Mouse (Mus musculus) heart, embryonic 16.5 days (tissue): ENCODE data around the gene Pced1b. TPM values are rescaled to one million over a fixed set of nuclear protein-coding genes. Genes with fewer than 3 reads are reported as not detected.

ENCODE experiments used
- ATAC-seq: fragments of 200-750 bp; cut with Nextera tagmentation; replicated peaks from 2 replicates; pipeline ENCODE4 v1.8.0; 2017; ENCODE audit warnings: moderate number of reproducible peaks; ENCODE audit not compliant: insufficient read depth, low FRiP score; ENCODE audit errors: extremely low read depth
- H3K27ac ChIP-seq: fragments of 300-500 bp; sonication (generic); 2 replicates; pipeline ENCODE4 v1.5.1; 2014; ENCODE audit warnings: mild to moderate bottlenecking, low read length, control low read depth, moderate library complexity
- H3K27me3 ChIP-seq: fragments of 300-500 bp; sonication (generic); 2 replicates; pipeline ENCODE4 v1.6.1; 2014; ENCODE audit warnings: low read length, mixed read lengths; ENCODE audit not compliant: control insufficient read depth, insufficient read depth
- H3K36me3 ChIP-seq: fragments of 300-500 bp; sonication (generic); 2 replicates; pipeline ENCODE4 v1.6.1; 2014; ENCODE audit not compliant: control insufficient read depth, insufficient read depth
- H3K4me1 ChIP-seq: fragments of 300-500 bp; sonication (generic); 2 replicates; pipeline ENCODE4 v1.6.1; 2014; ENCODE audit warnings: low read length, mixed read lengths; ENCODE audit not compliant: control insufficient read depth, insufficient read depth
- H3K4me2 ChIP-seq: fragments of 300-500 bp; sonication (generic); 2 replicates; pipeline ENCODE4 v1.6.1; 2014; ENCODE audit warnings: low read depth, mild to moderate bottlenecking, control low read depth, low read length
- H3K4me3 ChIP-seq: fragments of 300-500 bp; sonication (generic); 2 replicates; pipeline ENCODE4 v1.5.1; 2014; ENCODE audit warnings: mild to moderate bottlenecking, control low read depth, low read length
- H3K9ac ChIP-seq: fragments of 300-500 bp; sonication (generic); 2 replicates; pipeline ENCODE4 v1.6.1; 2014; ENCODE audit warnings: low read length, control low read depth
- H3K9me3 ChIP-seq: fragments of 300-500 bp; sonication (generic); replicated peaks from 2 replicates; pipeline ENCODE4 v1.6.1; 2016; ENCODE audit warnings: low read length; ENCODE audit not compliant: control insufficient read depth
- WGBS: fragments of 180-500 bp; shearing (Covaris S2); extraction: QIAGEN DNeasy Blood & Tissue Kit; methylation state at CpG from one replicate; pipeline ENCODE4 v1.1.7; 2014; 5-methylcytosine and 5-hydroxymethylcytosine counted together
- polyA plus RNA-seq: library from polyadenylated mRNA; unstranded; fragments of >200 nt; fragmentation: Nextera tagmentation; extraction: Ambion mirVana; gene quantifications from 2 replicates; pipeline ENCODE4 v1.2.1, GENCODE M21; 2015

Gene Pced1b
- polyA plus RNA-seq, 1 experiment from 2014 or later = 2.7 TPM

GRCm38 (mm10) chr15:97414718-97415413, 168.0 kb downstream of the Pced1b start:
- H3K4me1 ChIP-seq = no peaks in the 10 kb centered on the region
- ATAC-seq = no peak
- H3K9me3 ChIP-seq = peaks cover 4% of the 10 kb centered on the region; the same call in 1 of the 2 replicates
- H3K27ac ChIP-seq = no peak overlapping the region
- H3K4me2 ChIP-seq = no peak overlapping the region
- H3K27me3 ChIP-seq = no peaks in the 10 kb centered on the region
- H3K4me3 ChIP-seq = no peak overlapping the region
- 76% methylated on average over 12 of the region's 12 CpGs for WGBS
- H3K9ac ChIP-seq = no peak overlapping the region
- no peaks in the 10 kb centered on the region for H3K36me3 ChIP-seq

- Histone ChIP-seq H3K4me2 (no peak overlapping the region), H3K9me3 (peaks cover 4% of the 10 kb centered on the region; the same call in 1 of the 2 replicates), H3K36me3 (no peaks in the 10 kb centered on the region), H3K9ac (no peak overlapping the region), H3K4me3 (no peak overlapping the region), H3K4me1 (no peaks in the 10 kb centered on the region), H3K27ac (no peak overlapping the region), H3K27me3 (no peaks in the 10 kb centered on the region)
- ATAC-seq = no peak
- 44% methylated on average over 2 of the region's 2 CpGs for WGBS
Measured at GRCm38 (mm10) chr15:97415426-97415946, 168.6 kb downstream of the Pced1b start.

GRCm38 (mm10) chr15:97420292-97420691, 173.4 kb downstream of the Pced1b start:
- H3K9me3 ChIP-seq = no peaks in the 10 kb centered on the region
- no peak for ATAC-seq
- H3K36me3 ChIP-seq = no peaks in the 10 kb centered on the region
- H3K4me3 ChIP-seq = no peak overlapping the region
- WGBS = 91% methylated on average over 2 of the region's 2 CpGs
- H3K27ac ChIP-seq = no peak overlapping the region
- H3K4me1 ChIP-seq = no peaks in the 10 kb centered on the region
- no peak overlapping the region for H3K9ac ChIP-seq
- no peak overlapping the region for H3K4me2 ChIP-seq
- no peaks in the 10 kb centered on the region for H3K27me3 ChIP-seq

- Histone ChIP-seq H3K4me2 (no peak overlapping the region), H3K4me1 (no peaks in the 10 kb centered on the region), H3K9me3 (no peaks in the 10 kb centered on the region), H3K9ac (no peak overlapping the region), H3K27ac (no peak overlapping the region), H3K27me3 (no peaks in the 10 kb centered on the region), H3K36me3 (no peaks in the 10 kb centered on the region), H3K4me3 (no peak overlapping the region)
- WGBS = 58% methylated on average over 3 of the region's 3 CpGs
- no peak for ATAC-seq
Measured at GRCm38 (mm10) chr15:97421533-97421932, 174.6 kb downstream of the Pced1b start.

- H3K9ac ChIP-seq = no peak overlapping the region
Measured at GRCm38 (mm10) chr15:97422212-97422944, 175.5 kb downstream of the Pced1b start.

GRCm38 (mm10) chr15:97424375-97424774, 177.5 kb downstream of the Pced1b start:
- Histone ChIP-seq H3K9me3 (no peaks in the 10 kb centered on the region), H3K4me1 (no peaks in the 10 kb centered on the region), H3K27me3 (no peaks in the 10 kb centered on the region), H3K4me2 (no peak overlapping the region), H3K4me3 (no peak overlapping the region), H3K9ac (no peak overlapping the region), H3K36me3 (no peaks in the 10 kb centered on the region), H3K27ac (no peak overlapping the region)
- 52% methylated on average over 7 of the region's 7 CpGs for WGBS
- ATAC-seq = no peak

More at GRCm38 (mm10) chr15:97422212-97422944, 175.5 kb downstream of the Pced1b start:
- Histone ChIP-seq H3K4me2 (no peak overlapping the region), H3K9me3 (no peaks in the 10 kb centered on the region), H3K27ac (no peak overlapping the region), H3K4me1 (no peaks in the 10 kb centered on the region), H3K36me3 (no peaks in the 10 kb centered on the region), H3K27me3 (no peaks in the 10 kb centered on the region), H3K4me3 (no peak overlapping the region)
- 74% methylated on average over 4 of the region's 4 CpGs for WGBS
- ATAC-seq = no peak

- ATAC-seq = no peak
- H3K27me3 ChIP-seq = no peaks in the 10 kb centered on the region
- H3K36me3 ChIP-seq = no peaks in the 10 kb centered on the region
- H3K4me1 ChIP-seq = no peaks in the 10 kb centered on the region
- H3K27ac ChIP-seq = no peak overlapping the region
- no peak overlapping the region for H3K4me3 ChIP-seq
- 61% methylated on average over 3 of the region's 3 CpGs for WGBS
- H3K9ac ChIP-seq = no peak overlapping the region
- H3K9me3 ChIP-seq = no peaks in the 10 kb centered on the region
- no peak overlapping the region for H3K4me2 ChIP-seq
Measured at GRCm38 (mm10) chr15:97424961-97425360, 178.1 kb downstream of the Pced1b start.

GRCm38 (mm10) chr15:97429201-97429900, 182.4 kb downstream of the Pced1b start:
- no peak overlapping the region for H3K27ac ChIP-seq
- 77% methylated on average over 12 of the region's 12 CpGs for WGBS
- no peak overlapping the region for H3K4me2 ChIP-seq
- no peaks in the 10 kb centered on the region for H3K27me3 ChIP-seq
- no peak overlapping the region for H3K4me3 ChIP-seq
- no peaks in the 10 kb centered on the region for H3K36me3 ChIP-seq
- H3K9me3 ChIP-seq = no peaks in the 10 kb centered on the region
- no peak for ATAC-seq
- H3K9ac ChIP-seq = no peak overlapping the region
- H3K4me1 ChIP-seq = no peaks in the 10 kb centered on the region
